Mouse (Mus musculus) frontal cortex, adult 2 months (tissue): ENCODE results near the gene Arl4c. TPM values are rescaled to one million over a fixed set of nuclear protein-coding genes. Genes with fewer than 3 reads are reported as not detected.

Source experiments
- DNase-seq, 2 experiments: peaks; one replicate each; pipeline ENCODE4 v3.0.0; 2022; ENCODE audit warnings: low spot score in 1 of 2; ENCODE audit errors: extremely low spot score in 1 of 2
- polyA plus RNA-seq: library from polyadenylated mRNA; depleted of rRNA; stranded (reverse); fragments of >200 nt; gene quantifications from 2 replicates; pipeline ENCODE4 v1.2.3, GENCODE M21; 2012

Arl4c gene
- polyA plus RNA-seq, 1 experiment = 19.9 TPM

DNA sequence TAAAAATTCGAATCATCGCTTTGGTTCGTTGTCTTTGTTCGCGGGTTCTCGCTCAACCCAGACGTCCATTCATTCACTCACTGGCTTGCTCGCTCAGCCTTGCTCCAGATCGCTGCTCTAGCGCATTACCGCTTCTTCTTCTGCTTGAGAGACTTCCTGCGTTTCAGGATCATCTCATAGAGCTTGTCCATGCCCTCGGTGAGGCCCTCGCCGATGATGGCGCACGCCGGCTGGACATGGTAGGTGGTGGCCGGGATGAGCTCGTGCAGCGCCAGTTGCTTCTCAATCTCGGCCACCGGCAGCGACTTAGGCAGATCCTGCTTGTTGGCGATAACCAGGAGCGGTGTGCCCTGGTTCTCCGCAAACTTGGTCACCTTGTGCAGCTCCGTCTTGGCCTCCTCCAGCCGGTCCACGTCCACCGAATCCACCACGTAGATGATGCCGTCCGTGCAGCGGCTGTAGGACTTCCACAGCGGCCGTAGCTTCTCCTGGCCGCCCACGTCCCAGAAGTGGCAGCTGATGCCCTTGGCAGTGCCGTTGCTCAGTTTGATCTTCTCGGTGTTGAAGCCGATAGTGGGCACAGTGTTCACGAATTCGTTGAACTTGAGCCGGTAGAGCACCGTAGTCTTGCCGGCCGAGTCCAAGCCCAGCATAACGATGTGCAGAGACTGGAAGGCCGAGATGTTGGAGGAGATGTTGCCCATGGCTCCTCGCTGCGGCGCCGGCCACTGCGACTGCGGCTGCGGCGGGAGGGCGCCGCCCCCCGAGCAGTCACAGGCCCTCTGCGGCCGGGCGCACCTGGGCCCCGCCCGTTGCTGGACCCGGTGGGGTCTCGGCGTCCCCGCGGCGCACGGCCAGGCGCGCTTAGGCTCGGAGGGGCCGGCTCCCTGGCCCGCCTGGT, 810 bp downstream of the Arl4c start:
- no peak for DNase-seq

DNA sequence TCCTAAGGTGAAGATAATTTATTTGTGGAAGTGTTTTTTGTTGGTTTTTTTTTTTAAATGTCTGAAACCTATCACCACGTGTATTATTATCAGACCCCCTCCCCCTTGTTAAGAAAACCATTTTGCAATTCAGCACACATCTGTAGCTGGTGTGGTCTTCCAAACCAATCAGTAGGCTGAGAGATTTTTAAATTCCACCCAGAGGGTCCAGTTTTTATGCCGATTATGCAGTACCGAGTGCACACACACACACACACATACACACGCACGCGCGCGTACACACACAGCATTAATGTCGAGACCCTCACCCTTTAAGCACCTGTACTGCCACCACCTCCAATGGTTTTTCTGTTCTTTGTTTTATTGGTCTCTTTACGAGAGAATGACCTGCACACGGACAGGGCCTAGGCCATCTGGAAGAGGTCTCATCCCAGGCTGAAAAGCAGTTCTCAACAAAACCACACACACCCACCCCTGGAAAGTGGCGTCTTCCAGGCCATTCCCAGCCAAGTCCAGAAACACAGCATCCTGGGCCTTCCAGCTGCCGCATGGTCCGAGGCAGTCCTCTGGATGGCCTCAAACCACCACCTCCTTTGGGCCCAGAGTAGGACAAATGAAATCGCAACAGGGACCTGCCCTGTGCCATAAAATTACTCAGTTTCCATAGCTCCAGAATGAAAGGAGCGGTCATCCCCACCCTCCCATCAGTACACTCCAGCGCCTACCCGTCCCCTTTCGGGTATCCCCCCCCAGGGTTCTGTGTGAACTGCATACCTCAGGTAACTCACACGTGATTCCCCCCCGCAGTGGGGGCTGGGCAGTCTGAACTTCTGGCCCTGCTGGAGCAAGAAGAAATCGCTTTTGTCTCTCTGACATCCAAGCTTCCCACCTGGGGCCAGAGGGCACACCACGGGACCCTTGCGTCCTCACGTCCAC, 1.9 kb downstream of the Arl4c start:
- no peak for DNase-seq

DNA sequence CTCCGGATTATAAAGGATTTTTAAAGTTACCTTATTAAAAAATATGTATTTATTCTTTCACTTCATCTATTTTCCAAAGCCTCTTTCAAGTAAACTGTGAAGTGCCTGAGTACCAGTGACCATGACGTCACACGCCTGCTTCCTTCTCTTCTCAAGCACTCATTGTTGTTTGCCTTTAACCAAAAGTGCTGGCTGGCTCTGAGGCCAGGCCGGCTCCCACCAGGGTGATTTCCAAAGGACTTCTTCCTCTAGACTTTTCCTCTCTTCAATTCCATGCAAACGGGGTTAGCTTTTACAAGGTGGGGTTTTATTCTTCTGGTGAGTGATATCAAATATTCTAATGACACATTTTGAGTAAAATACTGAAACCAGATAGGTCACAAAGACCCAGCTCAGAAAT, 2.6 kb downstream of the Arl4c start:
- DNase-seq = no peak

DNA sequence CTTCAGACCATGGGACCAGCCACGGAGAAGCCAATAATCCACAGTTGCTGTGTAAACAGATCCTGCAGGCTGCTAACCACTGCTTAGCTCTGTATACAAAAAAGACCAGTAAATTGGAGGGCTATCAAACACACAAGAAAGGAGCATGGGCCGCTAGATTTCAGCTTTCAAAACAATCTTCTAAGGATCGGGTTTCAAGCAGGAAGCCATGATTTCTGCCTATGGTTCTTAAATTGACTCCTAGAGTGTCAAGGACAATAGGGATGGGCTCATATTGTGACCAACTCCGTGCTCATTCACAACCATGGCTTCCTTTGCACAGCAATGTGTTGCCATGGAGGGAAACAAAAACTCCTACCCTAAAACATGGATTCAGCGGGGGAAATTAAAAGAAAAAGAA, 3.1 kb downstream of the Arl4c start:
- DNase-seq = no peak

DNA sequence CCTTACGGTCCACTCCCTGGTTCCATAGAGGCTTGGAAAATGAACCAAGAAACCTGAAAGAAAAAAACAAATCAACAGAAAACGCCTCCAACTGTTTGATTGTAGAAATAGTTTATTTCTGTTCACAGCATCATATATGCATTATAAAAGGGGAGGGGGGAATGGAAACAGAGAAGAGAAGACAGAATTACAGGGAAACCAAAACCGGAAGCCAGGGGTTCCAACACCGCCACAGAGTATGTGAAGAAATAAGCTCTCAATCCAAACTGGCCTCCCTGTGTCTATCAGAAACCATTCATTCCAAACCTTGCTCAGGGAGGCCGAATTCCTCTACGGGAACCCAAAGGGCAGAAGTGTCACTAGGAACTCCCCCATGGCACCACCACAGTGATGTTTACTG, 3.9 kb downstream of the Arl4c start:
- DNase-seq = no peak

DNA sequence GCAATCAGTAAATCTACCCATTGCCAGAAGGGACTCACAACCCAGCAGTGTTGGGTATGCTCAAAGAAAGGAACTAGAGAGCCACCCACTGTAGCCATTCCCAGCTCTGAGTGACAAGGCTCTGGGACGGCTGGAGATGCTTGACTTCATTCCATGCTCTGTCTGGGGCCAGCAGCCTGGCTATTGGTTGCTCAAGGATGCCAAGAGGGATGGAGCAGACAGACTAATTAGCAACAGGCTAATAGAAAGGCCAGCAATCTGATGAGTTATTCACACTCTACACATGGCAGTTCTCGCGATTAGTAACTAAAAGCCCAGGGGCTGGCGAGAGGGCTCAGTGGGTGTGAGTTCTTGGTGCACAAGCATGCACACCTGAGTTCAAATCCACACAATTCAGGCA, 5.6 kb downstream of the Arl4c start:
- no peak for DNase-seq

DNA sequence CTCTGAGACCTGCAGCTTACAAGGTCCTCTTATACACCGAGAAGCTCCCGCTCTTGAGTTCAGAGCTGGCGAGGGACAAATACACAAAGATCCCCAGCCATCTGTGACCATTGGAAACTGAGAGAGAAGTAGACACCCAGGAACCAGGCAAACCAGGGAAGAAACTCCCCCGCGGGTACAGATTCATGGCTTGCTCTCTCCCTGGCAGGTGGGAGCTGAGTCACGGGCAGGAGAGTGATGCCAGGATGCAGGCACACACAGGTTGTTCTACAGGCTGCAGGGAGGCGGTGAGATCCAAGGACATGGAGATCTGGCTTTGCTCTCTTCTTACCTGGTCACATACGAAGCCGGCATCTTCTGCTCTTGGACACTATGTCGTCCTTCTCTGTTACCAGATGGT, 7.7 kb downstream of the Arl4c start:
- no peak for DNase-seq

DNA sequence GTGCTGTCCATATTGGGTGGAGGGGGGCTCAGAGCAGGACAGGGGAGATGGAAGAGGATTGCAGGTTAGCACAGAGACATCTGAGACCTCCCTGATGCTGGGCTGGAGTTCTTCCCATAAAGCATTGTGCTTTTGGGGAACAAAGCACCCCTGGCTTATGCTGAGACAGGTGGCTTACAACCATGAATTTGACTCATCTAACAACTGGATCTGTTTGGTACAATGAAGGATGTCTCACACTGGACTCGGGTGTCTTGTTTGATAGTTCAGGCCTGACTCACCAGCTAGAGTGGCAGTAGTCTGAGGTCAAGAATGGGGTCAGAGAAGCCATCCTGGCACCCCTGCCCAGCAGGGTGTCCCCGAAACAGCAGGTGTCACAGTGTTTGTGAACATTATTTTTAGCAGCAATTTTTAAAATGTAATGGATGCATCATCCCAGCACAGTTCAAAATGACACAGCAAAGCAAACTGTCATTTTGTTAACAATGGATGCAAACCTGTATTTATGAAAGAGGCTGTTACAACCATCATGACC, 9.7 kb downstream of the Arl4c start:
- DNase-seq = no peak

DNA sequence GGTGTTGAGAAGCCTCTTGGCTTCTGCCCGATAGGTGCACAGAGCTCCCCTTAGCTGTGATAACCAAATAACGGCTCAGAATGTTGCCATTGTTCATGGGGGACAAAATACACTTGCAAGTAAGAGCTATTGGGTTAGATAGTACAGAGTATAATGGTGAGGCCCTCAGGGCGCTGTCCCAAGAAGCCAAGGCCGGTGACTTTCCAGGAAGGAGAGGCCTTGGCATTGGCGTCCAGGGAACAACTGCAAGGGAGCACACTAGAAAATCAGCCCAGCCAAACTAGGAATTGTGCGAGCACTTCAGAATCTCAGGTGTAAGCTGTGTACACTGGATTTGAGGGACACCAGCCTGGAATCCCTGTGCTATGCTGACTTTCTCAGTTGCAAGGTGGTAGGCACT, 11.4 kb downstream of the Arl4c start:
- DNase-seq = no peak

DNA sequence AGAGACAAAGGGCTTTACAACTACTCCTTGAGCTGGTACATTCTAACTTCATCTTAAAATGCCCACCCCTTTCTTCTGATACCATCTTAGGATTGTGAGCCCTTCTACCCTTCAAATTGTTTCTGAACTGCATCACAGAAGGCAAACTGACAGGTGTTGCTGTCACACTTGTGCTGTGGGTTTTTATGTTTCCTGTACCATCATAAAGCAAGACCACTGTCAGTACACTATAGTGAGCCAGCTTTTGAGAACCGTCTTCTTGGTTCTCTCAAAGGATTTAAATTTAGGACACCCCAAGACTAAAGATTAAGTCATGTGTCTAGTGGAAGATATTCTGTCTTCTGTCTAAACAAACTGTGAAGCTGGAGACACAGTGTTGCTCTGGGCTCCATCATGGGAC, 17.3 kb downstream of the Arl4c start:
- no peak for DNase-seq

DNA sequence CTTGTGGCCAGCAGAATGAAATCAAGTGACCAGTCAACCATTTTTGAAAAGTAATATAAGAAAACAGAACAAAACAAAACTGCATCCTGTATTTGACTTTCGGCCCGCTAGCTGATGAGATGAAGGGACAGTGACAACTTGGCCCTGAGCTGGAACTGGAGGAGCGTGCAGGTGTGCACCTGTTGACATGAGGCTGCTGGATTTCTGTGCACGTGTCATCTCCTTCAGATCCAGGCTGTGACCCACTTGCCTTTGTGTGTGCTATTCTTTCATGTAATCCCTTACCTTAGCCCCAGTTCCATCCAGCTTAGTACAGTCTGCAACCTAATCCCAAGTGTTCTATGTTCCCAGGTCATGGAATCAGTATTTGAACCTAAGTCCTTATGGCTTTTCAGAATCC, 20.4 kb downstream of the Arl4c start:
- no peak for DNase-seq

DNA sequence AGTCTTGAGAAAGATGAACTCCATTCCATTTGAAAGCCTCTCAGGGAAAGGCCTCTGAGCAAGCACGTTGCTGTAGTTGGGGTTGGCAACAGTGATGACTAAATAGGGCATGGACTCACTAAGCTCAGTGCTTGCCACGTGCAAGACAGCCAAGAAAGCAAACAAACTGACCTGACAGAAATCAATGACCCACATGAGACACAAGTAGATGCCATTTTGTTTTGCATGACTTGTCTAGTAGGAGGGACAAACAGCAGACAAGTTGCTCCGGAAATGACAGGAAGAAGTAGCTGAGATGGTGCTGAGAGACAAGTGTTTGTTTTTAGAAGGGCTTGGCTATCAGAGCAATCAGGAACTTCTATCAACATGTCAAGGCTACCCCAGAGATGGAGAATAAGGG, 21.2 kb downstream of the Arl4c start:
- DNase-seq = no peak

DNA sequence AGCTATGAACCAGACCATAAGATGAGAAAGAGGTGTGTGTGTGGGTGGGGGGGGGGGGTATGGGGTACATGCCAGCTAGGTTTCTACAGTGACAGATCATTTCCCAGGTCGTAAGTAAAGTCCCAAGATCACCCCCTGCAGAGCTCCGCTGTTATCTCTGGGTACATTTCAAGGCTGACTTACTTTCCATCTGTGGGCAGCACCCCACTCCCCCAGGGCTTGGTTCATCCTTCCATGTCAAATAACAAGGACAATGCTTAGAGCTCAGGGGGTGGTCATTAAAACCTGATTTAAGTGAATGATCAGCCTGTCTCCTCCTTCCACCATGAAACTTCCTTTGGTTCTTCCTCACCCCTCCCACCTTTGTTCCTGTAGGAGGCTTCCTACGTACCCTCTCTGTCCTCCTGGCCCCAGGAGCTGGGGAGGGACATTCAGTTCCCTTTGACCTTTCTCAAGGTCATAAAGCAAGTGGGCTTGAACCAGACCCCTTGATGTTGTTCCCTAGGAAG, 23.7 kb downstream of the Arl4c start:
- DNase-seq = no peak

DNA sequence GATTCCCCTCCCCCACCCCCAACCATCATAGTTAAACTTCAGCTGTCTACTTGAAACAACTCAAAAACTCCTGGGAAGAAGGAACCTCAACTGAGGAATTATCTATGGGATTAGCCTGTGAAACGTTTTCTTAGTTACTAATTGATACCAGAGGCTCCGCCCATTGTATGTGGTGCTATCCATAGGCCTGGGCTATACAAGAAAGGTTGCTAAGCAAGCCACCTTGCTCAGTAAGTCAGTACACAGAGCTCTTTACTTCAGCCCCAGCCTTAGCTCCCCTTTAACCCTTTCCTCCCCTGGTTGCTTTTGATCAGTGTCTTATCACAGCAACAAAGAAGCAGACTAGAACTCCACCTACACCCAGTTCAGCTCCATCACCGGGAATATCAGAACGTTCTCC, 31.2 kb downstream of the Arl4c start:
- no peak for DNase-seq

DNA sequence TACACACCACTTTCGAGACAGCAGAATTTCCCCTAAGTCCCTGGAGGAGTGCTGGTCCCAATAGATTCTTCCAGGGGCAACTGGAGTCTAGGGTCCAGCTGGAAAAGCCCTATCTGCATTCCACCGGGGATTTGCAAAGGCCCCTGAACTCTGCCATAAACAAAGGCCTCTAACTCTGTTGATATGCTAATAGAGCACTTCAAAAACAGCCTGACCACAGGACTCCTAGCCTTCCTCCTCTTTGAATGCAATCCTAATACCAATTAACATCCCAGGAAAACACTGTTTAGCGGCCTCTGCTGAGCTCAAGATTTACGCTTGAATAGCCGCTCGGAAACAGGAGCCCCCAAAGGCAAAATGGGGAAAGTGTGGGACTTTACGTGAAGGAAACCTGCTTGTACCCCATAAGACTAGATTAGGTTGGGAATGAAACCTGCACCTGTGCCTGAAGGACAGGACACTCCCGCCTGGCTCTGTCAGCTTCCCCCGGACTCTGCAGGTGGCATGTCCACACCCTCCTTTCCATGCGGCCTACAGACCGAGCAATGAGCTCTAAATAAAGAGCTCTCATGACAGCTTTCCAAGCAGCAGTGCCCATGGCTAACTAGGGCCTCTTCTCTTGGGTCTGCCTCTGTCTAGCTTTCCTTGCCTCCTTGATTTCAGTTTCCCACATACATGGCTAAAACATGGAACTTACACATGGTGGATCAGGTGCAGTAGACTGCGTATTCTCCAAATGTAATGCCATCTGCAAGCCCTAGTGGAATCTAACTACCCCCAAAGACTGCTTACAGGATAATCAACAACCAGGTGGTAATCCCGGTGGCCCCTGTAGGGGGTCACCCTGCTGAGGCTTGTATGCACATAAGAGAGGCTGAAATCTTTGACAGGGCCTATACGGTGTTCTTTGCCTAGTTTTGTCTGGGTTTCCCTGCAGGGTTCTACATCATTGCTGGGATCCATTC, 32.9 kb downstream of the Arl4c start:
- DNase-seq = no peak

DNA sequence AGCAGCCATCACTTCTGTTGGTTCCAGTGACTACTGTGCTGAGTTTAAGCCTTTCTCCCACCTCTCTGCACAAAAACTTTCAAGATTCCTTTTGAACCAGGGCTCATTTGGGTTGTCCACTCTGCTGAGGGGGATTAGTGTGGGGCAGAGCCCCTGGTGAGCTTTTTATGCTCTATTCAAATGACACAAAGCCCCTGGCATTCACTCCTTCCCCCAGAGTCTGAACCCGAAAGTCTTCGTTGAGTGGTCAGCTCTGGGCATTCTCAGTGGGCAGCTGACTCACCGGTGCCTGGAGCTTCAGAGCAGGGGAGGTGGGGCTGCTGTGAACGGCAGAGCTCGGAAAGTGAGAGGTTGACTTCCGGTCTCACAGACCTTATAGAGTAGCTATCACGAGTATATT, 33.7 kb downstream of the Arl4c start:
- no peak for DNase-seq

DNA sequence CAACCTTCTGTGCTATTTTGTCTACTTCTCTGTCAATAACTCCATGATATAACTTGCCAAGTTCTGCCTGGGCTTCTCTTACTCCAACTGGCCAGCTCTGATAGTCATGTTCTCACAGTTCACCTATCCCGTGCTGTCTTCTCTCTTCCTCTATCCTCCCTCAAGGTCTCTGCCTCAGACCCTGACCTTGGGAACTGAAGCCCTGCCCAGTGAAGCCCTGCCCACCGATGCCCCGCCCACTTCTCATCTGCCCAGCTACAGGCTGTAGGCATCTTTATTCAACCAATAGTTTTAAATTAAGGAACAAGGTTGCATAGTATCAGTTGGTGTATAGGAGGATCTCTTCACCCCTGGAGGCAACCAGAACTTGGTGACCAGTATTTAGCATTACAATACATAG, 37.4 kb downstream of the Arl4c start:
- no peak for DNase-seq

DNA sequence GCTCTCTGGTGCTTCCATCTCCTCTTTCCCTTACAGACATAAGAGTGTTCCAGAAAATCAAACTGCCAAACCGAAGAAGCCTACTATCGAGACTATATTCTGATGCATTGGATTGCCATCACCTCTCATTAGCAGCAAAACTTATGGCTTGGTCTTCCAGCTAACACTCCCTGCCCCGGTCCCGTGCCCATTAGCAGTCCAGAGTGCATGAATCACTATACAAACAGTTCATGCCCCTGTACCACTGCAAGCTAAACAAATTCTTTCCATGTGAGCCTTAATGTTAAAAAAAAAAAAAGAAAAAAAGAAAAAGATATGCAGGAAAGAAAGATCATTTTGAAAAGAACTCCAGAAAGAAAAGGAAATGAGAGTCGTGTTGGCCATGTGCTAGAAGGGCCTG, 39.3 kb downstream of the Arl4c start:
- no peak for DNase-seq

DNA sequence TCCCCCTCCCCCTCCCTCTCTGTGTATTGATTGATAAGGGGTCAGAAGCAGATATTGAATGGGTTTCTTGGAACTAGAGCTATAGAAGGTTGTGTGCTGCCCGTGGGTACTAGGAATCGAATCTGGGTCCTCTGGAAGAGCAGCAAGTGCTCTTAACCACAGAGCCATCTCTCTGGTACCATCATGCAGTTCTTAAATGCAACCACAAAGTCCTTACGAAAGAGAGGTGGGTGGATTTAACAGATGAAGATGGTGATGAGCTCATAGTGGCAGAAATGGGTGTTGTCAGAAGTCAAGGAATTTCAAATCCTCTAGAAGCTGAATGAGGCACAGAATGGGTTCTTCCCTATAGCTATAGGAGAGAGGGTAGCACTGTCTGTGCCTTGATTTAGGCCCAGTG, 40.8 kb downstream of the Arl4c start:
- DNase-seq = no peak

DNA sequence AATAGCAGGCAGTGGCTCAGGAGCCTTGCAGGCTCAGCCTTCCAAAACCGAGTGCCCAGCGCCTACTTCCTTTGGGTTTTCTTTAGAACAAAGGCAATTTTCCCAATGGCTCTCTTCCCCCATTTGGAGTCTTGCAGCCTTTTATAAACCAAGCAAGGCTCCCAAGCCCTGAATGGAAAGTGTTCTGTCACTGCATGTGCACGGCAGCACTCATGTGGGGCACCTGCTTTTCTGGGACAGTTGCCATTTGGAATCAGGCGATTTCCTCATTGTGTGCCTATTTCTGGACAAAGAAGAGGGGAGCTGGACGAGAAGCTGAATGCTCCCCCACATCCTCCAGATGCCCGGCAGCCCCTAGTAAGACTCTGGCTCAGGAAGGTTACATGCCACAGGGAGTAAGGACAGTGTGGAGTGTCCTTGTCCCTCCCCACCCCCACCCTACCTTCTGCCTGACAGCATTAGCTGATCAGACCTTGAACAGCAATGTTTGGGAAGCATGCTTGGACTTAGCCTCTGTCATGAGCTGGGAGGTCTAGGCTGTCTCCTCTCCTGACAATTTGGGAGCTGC, 43.6 kb downstream of the Arl4c start:
- DNase-seq = peak; percentile 48 to 66
